Mouse (Mus musculus): ENCODE data around the gene Pdzk1ip1. TPM values are rescaled to one million over a fixed set of nuclear protein-coding genes. Genes with fewer than 3 reads are reported as not detected.

Gene Pdzk1ip1
- 10 to 100 TPM; 13.6 to 37.1 TPM for polyA plus RNA-seq (2017; shearing (Covaris generic))

DNA sequence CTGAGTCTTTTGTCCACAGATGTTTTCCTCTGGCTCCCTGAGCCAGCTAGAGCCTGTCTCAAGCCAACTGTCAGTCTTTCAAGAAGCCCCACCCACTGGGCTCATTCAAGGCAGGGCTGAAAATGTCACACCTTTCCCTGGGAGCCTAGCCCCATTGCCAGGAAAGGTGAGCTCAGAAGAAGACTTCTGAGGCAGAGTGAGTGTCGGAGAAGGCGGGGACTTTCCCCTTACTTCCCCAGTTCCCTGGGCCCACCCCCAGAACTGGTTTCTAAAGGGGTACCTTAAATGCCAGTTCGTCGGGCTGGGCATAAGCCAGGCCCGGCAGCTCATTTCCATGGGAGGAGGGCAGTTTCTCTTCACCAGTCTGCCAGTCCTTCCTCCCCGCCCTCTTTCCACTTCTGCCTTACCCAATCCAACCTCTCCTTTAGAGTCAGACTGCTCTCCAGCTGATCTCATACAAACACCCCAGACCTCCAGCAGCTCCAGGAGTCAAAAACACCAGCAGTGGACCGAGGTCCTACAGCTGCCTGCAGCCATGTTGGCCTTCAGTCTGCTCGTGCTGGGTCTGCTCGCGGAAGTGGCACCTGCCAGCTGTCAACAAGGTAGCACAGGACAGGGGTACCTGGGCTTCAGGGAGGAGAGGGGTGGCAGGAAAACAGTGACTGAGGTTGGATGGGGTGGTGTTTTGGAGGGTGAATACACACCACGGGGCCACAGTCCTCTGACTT is at the start of gene Pdzk1ip1:
Pdzk1ip1 (plus strand) TSS at position 98 of the 728 bp plus-strand sequence.

DNA sequence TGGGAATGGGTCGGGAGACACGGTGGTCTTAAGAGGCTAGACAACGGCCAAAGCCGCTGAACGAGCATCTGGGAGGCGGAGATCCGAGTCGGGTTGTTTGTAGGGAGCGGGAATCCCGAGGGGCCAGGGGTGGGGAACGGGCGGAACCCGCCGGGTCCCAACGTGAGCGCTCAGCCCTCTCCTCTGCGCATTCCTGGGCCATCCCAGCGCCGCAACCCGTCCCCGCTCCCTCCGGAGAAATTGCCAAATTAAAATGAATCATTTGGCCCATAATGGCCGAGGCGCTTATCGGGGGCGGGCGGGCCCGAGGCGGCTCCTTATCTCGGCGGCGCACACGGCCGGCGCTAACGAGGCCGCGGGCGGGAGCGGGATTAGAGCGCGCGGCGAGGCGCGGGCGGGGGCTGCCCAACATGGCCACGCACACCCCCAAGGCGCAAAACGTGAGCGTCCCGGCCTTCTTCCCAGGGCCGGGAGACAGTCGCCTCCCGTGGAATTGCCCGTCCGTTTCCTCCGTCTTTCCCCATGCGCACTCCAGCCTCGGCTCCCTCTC is 32.1 kb upstream of the Pdzk1ip1 start, which contains the start of gene Tal1:
Tal1 (plus strand) TSS at position 56 of the 550 bp plus-strand sequence.

GRCm38 (mm10) chr4:115133621-115134295 is 45.2 kb downstream of the Pdzk1ip1 start, which contains the start of gene Cyp4x1:
TSS of gene Cyp4x1 (minus strand) at chr4:115134281.

Other genes with a start within 250 kb of the Pdzk1ip1 start
- gene Foxd2, start 179.8 kb upstream of the Pdzk1ip1 start, polyA plus RNA-seq (2017; shearing (Covaris generic)) = 1 to 10 TPM in 1 of 2 experiments, under 1 TPM in 1; 0.23 to 1.4 TPM
- not detected for gene Foxe3, start 162.7 kb upstream of the Pdzk1ip1 start, polyA plus RNA-seq (2017; shearing (Covaris generic))
- gene Cmpk1, start 101.5 kb upstream of the Pdzk1ip1 start, polyA plus RNA-seq (2017; shearing (Covaris generic)) = 100 to 1,000 TPM; 104 to 117 TPM
- gene Stil, start 88.5 kb upstream of the Pdzk1ip1 start, polyA plus RNA-seq (2017; shearing (Covaris generic)) = 1 to 10 TPM; 4.6 to 5.6 TPM
- under 1 TPM; 0.36 to 0.61 TPM for gene Tal1, start 32.3 kb upstream of the Pdzk1ip1 start, polyA plus RNA-seq (2017; shearing (Covaris generic))
- gene Cyp4x1, start 45.6 kb downstream of the Pdzk1ip1 start, polyA plus RNA-seq (2017; shearing (Covaris generic)) = under 1 TPM in 1 of 2 experiments, not detected in 1; 0.41 TPM
- not detected for gene Cyp4a29, start 153.4 kb downstream of the Pdzk1ip1 start, polyA plus RNA-seq (2017; shearing (Covaris generic))
- under 1 TPM in 1 of 2 experiments, not detected in 1; 0.18 TPM for gene Cyp4a12a, start 210.3 kb downstream of the Pdzk1ip1 start, polyA plus RNA-seq (2017; shearing (Covaris generic))